Mouse (Mus musculus) limb, embryonic 10.5 days (tissue): ENCODE data around the gene Nynrin. TPM values are rescaled to one million over a fixed set of nuclear protein-coding genes. Genes with fewer than 3 reads are reported as not detected.

Experiments
- polyA plus RNA-seq: library from polyadenylated mRNA; unstranded; fragments of >200 nt; fragmentation: Nextera tagmentation; extraction: Ambion mirVana; gene quantifications from 2 replicates; pipeline ENCODE4 v1.2.1, GENCODE M21; 2016

Nynrin gene
- polyA plus RNA-seq, 1 experiment from 2014 or later: 44.4 TPM

Other genes with a start within 250 kb of the Nynrin start
- gene Rec8, start 236.0 kb upstream of the Nynrin start, polyA plus RNA-seq: 6.1 and 12.1 TPM in 2 replicates
- gene Ipo4, start 218.1 kb upstream of the Nynrin start, polyA plus RNA-seq: 134 and 152 TPM in 2 replicates
- gene Gm49378, start 216.1 kb upstream of the Nynrin start, polyA plus RNA-seq: 1.1 and 2.2 TPM in 2 replicates
- gene Tm9sf1, start 210.2 kb upstream of the Nynrin start, polyA plus RNA-seq: 80.6 and 92.0 TPM in 2 replicates
- gene Tssk4, start 203.8 kb upstream of the Nynrin start, polyA plus RNA-seq: 0.60 and 0.61 TPM in 2 replicates
- 58.8 and 67.0 TPM in 2 replicates for gene Mdp1, start 193.5 kb upstream of the Nynrin start, polyA plus RNA-seq
- gene Gmpr2, start 182.1 kb upstream of the Nynrin start, polyA plus RNA-seq: 55.8 and 60.8 TPM in 2 replicates
- gene Nedd8, start 181.9 kb upstream of the Nynrin start, polyA plus RNA-seq: 649 and 655 TPM in 2 replicates
- 66.2 and 77.9 TPM in 2 replicates for gene Tinf2, start 172.2 kb upstream of the Nynrin start, polyA plus RNA-seq
- 1.5 and 1.9 TPM in 2 replicates for gene Tgm1, start 140.1 kb upstream of the Nynrin start, polyA plus RNA-seq
- gene Rabggta, start 131.7 kb upstream of the Nynrin start, polyA plus RNA-seq: 27.3 and 29.7 TPM in 2 replicates
- 65.2 and 67.4 TPM in 2 replicates for gene Dhrs1, start 108.3 kb upstream of the Nynrin start, polyA plus RNA-seq
- 68.7 and 71.4 TPM in 2 replicates for gene Nop9, start 108.3 kb upstream of the Nynrin start, polyA plus RNA-seq
- 0.24 TPM in 1 of 2 replicates, not detected in the other for gene Cideb, start 95.6 kb upstream of the Nynrin start, polyA plus RNA-seq
- 0.23 and 0.30 TPM in 2 replicates for gene Ltb4r2, start 92.6 kb upstream of the Nynrin start, polyA plus RNA-seq
- gene Ltb4r1, start 88.0 kb upstream of the Nynrin start, polyA plus RNA-seq: 0.14 and 0.26 TPM in 2 replicates
- 7.7 and 13.3 TPM in 2 replicates for gene Adcy4, start 69.9 kb upstream of the Nynrin start, polyA plus RNA-seq
- 25.3 and 29.3 TPM in 2 replicates for gene Ripk3, start 65.1 kb upstream of the Nynrin start, polyA plus RNA-seq
- gene Nfatc4, start 30.9 kb upstream of the Nynrin start, polyA plus RNA-seq: 106 and 157 TPM in 2 replicates
- gene Cbln3, start 30.4 kb downstream of the Nynrin start, polyA plus RNA-seq: 0.15 and 0.31 TPM in 2 replicates
- 35.0 and 38.8 TPM in 2 replicates for gene Khnyn, start 30.9 kb downstream of the Nynrin start, polyA plus RNA-seq
- 55.0 and 70.3 TPM in 2 replicates for gene Sdr39u1, start 46.3 kb downstream of the Nynrin start, polyA plus RNA-seq
- gene Cma1, start 90.7 kb downstream of the Nynrin start, polyA plus RNA-seq: not detected in 2 replicates
- not detected in 2 replicates for gene Cma2, start 97.0 kb downstream of the Nynrin start, polyA plus RNA-seq
- gene Mcpt1, start 164.0 kb downstream of the Nynrin start, polyA plus RNA-seq: not detected in 2 replicates
- not detected in 2 replicates for gene Mcpt9, start 176.5 kb downstream of the Nynrin start, polyA plus RNA-seq
- gene Mcpt2, start 188.0 kb downstream of the Nynrin start, polyA plus RNA-seq: not detected in 2 replicates
- gene Mcpt4, start 208.3 kb downstream of the Nynrin start, polyA plus RNA-seq: not detected in 2 replicates
- not detected in 2 replicates for gene Mcpt8, start 231.3 kb downstream of the Nynrin start, polyA plus RNA-seq
- not detected in 2 replicates for gene Ctsg, start 248.6 kb downstream of the Nynrin start, polyA plus RNA-seq